Mouse (Mus musculus): ENCODE results near the gene Hoxc6. TPM values are rescaled to one million over a fixed set of nuclear protein-coding genes. Genes with fewer than 3 reads are reported as not detected.

Hoxc6 gene
- polyA plus RNA-seq, 1 experiment: 11.7 TPM

GRCm38 (mm10) chr15:102996548-102996947 is 1.5 kb upstream of the Hoxc6 start:
- TF ChIP-seq GATA1 (IDR thresholded peaks at IDR 0.05; ENCODE audit: low read length): no peak

DNA sequence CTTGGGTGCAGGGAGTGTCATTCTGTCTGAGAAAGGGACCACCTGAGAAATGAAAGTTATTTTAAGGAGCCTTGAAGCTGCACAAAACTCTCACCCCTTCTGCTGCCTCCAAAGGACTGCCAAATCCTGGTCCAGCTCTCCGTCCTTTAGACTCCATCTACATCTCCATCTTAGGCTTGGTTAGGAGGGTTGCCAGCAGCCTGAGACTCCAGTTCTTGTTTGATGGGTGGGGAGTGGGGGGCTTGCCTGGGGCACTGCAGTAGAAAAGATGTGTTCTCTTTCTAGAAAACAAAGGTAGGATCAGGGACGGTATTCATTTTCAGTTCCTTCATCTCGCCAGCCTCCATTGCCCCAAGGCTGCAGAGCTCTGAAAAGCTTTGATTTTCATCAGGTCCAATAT is 626 bp upstream of the Hoxc6 start:
- TF ChIP-seq GATA1 (IDR thresholded peaks at IDR 0.05; ENCODE audit: low read length): no peak

DNA sequence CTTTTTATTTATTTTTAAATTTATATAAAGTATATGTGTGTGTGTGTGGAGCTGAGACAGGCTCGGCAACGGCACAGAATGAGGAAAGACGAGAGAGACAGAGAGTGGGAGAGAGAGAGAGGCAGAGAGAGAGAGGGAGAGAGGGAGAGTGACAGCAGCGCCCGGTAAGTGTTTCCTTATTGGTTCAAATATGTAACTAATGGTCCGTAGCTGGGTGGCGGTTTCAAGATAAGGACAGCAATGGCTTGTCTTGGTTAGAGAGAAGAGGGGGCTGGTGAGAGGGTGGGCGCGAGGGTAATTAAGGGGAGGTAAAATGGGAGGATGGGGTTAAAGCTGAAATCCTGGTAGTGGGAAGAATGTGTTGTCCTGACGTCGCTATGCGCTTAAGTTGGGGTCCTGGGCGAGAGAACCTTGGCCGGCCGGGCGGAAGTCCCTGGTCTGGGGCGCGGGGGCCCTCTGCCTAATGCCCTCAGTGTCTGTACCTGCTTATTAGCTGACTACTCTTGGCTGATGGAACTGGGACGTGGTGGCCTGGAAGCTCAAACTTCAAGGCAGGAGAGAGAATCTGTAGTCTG is 638 bp downstream of the Hoxc6 start:
- TF ChIP-seq GATA1 (IDR thresholded peaks at IDR 0.05; ENCODE audit: low read length): no peak

- TF ChIP-seq GATA1 (IDR thresholded peaks at IDR 0.05; ENCODE audit: low read length): no peak
These were observed 1.2 kb downstream of the Hoxc6 start for GRCm38 (mm10) chr15:102999183-102999831.

- no peak for TF ChIP-seq GATA1 (IDR thresholded peaks at IDR 0.05; ENCODE audit: low read length)
These were observed 1.9 kb downstream of the Hoxc6 start for GRCm38 (mm10) chr15:102999955-103000354.

DNA sequence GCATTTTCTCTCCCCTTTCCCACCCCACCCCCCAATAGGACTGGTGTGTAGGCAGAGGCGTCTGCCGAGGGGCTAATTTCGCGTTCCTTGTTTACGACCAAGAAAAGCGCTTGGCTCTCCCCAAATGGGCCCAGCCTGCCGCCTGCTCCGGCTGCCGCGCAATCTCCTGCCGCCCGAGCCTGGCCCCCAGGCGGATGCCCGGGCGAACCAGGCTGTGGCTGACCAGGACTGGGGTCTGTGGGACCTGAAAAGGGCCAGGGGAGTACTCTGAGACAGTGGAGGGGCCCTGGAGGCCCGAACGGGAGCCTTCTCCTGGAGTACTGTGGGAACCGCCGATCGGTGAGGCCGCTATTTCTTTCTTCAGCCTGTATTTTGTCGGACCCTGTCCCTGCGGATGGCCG is 2.4 kb downstream of the Hoxc6 start:
- no peak for TF ChIP-seq GATA1 (IDR thresholded peaks at IDR 0.05; ENCODE audit: low read length)

- no peak for TF ChIP-seq GATA1 (IDR thresholded peaks at IDR 0.05; ENCODE audit: low read length)
These were observed 3.3 kb downstream of the Hoxc6 start for GRCm38 (mm10) chr15:103001370-103001769.

- TF ChIP-seq GATA1 (IDR thresholded peaks at IDR 0.05; ENCODE audit: low read length): no peak
These were observed 4.1 kb downstream of the Hoxc6 start for GRCm38 (mm10) chr15:103002156-103002555.

GRCm38 (mm10) chr15:103002821-103003448 is 4.9 kb downstream of the Hoxc6 start:
- no peak for TF ChIP-seq GATA1 (IDR thresholded peaks at IDR 0.05; ENCODE audit: low read length)

DNA sequence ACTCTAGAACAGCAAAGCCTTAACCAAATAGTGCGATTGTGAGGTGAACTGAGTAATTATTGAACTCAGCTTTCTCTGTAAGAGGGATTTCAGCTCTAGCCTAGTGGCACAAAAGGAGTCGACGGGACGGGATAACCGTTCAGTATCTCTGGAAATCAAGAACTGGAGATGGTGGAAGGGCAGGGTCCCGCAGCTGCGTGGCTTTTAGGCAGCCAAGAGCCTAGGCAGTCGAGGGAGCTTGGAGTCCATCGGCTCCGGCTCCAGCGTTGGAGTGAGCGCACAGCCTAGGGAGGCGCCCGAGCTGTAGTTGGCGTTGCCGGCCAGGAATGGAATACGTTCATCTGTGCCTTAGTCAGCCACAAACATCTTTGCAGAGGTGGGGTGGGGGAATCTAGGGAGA is 7.3 kb downstream of the Hoxc6 start:
- no peak for TF ChIP-seq GATA1 (IDR thresholded peaks at IDR 0.05; ENCODE audit: low read length)

GRCm38 (mm10) chr15:103005797-103006196 is 7.7 kb downstream of the Hoxc6 start:
- no peak for TF ChIP-seq GATA1 (IDR thresholded peaks at IDR 0.05; ENCODE audit: low read length)

- no peak for TF ChIP-seq GATA1 (IDR thresholded peaks at IDR 0.05; ENCODE audit: low read length)
These were observed 8.3 kb downstream of the Hoxc6 start for GRCm38 (mm10) chr15:103006326-103006725.

DNA sequence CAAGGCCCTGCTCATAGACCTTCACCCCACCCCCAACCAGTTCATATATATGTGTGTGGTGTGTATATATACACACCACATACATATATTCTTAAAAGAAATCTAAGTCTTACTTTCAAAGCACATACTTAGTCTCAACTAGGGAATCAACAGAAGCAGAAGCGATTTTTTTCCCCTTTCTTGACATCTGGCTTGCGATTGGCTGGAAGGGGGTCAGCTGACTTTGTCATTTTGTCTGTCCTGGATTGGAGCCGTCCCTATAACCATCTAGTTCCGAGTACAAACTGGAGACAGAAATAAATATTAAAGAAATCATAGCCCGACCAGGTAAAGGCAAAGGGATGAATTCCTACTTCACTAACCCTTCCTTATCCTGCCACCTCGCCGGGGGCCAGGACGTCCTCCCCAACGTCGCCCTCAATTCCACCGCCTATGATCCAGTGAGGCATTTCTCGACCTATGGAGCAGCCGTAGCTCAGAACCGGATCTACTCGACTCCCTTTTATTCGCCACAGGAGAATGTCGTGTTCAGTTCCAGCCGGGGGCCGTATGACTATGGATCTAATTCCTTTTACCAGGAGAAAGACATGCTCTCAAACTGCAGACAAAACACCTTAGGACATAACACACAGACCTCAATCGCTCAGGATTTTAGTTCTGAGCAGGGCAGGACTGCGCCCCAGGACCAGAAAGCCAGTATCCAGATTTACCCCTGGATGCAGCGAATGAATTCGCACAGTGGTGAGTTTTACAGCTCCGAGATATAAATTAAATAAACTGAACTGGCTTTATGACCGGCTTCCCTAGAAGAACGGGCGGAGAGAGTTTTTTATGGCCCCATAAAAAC is 11.4 kb downstream of the Hoxc6 start:
- TF ChIP-seq GATA1 (IDR thresholded peaks at IDR 0.05; ENCODE audit: low read length): no peak

GRCm38 (mm10) chr15:103010112-103010846 is 12.2 kb downstream of the Hoxc6 start:
- no peak for TF ChIP-seq GATA1 (IDR thresholded peaks at IDR 0.05; ENCODE audit: low read length)

- TF ChIP-seq GATA1 (IDR thresholded peaks at IDR 0.05; ENCODE audit: low read length): no peak
These were observed 12.9 kb downstream of the Hoxc6 start for GRCm38 (mm10) chr15:103010847-103011555.

Data from G1E-ER4 (cell line).